Mouse (Mus musculus) frontal cortex, postnatal 36 days (tissue): Measurements from ENCODE around the gene Tmem252.
A peak's percentile ranks its signal among the peaks of the same experiment; 100 is the strongest.
"Not testable (repeated sequence)": the region's sequence is repeated elsewhere in the genome, so short reads cannot be mapped to it uniquely, and the experiment has no call there.

ENCODE experiments used
- DNase-seq, 2 experiments: peaks; one replicate each; pipeline ENCODE4 v3.0.0; 2022; ENCODE audit warnings: low spot score in 2 of 2

Tmem252 gene

DNA sequence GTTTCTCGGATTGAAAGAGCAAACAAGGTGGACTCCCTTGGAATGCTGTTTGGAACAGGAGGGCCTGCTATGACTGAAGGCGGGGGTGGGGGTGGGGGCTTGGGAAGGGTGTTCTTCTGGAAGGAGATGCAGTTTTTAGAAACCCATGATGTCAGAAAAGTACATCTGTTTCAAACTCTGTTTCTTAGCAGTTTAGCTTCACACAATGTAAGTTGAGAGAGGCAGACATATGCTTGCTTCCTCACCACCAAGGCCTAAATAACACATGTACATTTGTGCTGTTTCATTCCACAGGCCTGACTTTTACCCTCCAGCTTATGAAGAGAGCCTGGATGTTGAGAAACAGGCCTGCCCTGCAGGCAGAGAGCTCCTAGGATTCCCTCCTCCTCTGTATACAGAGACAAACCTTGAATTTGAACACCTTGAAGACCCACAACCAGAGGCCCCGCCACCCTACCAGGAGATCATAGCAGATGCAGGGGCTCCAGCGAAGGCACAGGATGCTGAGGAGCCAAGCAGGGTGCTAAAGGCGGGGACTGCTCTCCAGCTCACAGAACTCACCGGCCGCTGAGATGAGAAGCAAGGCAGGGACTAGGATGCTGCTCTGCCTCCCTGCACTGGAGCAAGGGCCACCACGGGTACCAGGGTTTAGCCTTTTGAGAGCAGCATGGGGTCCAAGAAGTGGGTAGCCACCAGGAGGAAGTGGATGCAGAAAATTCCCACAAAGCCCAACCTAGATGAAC lies 3.6 kb downstream of the Tmem252 start:
- peak; percentile 28 to 42 for DNase-seq

DNA sequence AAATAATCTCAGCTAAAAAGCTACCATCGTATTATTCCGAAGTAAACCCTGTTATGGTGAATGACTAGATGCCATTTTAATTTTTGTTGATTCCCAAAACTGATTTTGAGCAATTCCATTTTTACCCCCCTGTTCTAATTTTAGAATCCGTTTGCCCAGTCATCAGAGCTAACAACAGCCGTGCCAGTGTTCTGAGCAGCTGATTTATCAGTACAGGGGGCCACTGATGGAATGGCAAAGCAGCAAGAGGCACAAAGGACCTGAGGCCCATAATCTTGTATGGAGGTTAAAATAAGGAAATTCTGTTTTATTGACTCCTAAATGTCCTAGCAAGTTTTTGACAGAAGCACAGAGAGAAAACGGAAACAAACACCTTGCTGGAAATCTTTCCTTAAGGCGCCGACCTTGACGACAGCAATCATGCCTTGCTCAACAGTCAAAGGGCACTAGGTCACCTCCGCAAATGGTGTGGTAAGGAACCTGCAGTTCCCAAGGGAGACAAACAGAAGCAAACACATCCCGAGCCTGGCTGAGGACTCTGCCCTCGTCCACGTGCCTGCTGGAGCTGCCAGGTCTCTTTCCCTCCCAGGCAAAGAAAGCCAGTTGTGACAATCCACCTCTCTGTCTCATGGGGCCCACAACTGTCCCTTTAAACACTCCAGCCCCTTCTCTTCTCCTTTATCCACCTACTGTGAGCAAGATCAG lies 9.4 kb downstream of the Tmem252 start:
- DNase-seq = no peak

DNA sequence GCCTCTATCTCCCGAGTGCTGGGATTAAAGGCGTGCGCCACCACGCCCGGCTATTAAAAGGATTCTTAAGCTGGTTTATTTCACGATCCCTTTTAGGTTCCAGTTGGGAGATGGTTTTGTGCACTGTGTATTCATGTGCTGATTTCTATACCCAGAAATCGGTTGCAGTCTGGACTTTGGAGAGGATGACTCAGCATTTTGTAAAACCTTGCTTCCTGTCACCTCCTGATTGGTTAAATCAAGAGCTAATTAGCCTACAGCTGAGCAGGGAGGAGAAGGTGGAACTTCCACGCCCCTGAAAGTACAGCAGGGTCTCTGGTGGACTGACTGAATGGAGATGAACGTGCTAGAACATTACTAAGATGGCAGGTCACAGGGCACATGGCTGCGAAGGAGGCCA lies 12.6 kb downstream of the Tmem252 start:
- no peak for DNase-seq

DNA sequence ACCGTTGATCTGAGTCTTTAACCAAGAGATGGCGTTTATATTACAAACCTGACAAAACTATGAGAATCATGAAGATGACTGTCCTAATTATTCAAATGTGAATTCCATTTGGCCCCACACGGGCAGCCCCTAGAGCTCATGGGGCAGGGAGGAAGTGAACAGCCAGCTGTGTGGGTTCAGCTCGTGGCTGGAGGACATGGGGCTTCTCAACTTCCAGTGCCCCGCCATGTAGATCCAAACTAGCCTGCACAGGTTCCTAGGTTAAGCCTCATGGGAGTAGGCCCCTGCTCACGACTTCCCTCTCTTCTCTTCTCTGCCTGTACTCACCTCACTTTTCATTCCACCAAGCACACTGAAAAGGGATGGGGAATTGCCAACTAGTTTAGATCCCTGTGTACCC lies 14.5 kb downstream of the Tmem252 start:
- DNase-seq = no peak

DNA sequence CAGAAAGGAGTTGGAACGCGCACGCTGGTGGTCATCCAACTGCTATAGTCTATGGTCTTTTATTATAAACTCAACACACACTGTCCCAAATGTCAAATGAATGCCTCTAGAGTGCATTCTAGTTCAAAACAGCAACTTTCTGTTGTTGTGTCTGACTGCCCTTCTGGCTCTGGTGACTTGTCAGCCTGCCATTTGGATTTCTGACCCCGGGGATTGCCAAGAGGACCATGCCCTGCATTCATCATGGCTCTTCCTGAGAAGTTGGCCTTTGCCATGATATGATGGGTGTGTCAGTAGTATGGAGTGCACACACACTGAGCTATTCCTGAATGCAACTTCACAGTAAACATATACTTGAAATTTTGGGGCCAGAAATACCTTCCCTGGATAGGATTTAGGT lies 15.7 kb downstream of the Tmem252 start:
- no peak for DNase-seq

DNA sequence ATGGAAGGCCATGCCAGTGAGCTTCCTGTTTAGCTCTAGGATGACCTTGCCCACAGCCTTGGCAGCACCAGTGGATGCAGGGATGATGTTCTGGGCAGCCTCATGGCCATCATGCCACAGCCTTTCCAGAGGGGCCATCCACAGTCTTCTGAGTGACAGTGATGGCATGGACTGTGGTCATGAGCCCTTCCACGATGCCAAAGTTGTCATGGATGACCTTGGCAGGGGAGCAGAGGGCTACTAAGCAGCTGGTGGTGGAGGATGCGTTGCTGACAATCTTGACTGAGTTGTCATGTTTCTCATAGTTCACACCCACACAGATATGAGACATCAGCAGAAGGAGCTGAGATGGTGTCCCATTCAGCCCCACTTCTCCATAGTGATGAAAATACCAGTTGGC lies 18.9 kb downstream of the Tmem252 start:
- DNase-seq = no peak

DNA sequence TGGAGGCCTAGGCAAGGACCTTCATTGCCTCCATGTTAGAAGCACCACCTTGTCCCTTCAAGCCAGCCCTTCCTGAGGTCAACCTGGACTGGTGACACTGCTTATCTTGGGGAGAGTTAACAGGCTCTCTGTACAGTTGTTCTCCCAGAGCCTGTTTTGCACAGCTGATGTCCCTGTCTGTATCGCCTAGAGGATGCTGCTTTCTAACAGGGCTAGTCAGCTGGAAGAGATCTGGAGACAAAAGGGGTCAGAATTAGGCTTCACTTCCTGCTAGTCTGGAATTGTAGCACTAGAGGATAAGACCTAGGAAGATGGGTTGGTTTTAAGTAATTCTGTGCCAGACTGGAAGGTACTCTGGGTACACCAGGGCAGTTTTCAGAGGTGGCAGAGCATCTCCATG lies 24.1 kb downstream of the Tmem252 start:
- DNase-seq = no peak

DNA sequence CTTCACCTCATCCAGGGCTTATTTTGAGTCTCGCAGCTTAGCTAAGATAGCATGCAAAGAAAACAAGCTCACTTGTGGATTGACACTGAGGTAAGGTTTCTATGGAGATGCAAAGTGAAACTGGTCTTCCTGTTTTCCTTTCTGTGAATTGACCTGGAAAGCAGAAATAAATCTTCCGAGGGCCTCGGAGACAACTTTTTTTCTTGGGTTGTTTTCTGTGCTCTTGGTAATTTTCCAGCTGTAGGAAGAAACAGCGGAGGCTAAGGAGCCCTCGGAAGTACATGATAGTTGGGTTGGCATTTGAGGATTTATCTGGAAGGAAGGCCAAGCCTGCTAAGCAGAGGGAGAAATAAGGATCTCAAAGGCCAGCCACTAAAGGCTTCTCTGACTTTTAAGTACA lies 24.8 kb downstream of the Tmem252 start:
- DNase-seq = no peak

DNA sequence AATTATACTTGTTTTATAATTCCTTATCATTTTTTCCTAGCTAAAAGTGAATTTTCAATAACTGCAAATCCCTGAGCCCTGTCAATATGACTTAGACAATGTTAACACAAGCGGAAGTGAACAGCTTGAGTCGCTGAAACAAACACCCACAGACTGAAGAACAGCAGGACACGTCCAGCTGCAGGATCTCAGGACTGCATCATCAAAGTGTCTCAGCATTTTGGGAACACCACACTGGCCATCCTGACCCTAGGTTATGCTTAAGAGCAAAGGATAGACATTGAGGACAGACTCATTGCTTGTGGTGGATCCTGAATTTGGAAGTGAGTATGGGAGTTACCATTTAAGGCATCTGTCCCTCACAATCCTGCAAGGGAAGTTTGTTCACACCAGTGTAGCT lies 25.4 kb downstream of the Tmem252 start:
- no peak for DNase-seq

DNA sequence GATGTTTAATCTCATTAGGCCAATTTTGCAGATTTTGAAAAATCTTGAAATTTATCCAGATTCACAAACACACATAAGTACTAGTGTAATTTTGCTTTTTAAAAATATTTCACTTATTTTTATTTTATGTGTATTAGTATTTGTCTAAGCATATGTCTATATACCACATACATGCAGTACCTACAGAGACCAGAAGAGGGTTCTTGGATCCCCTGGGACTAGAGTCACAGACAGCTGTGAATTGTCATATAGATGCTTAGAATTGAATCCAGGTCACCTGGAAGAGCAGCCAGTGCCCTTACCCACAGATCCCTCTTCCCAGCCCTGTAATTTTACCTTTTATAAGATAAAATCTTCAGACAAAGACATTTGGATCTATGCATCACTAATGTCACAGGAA lies 26.1 kb downstream of the Tmem252 start:
- no peak for DNase-seq

DNA sequence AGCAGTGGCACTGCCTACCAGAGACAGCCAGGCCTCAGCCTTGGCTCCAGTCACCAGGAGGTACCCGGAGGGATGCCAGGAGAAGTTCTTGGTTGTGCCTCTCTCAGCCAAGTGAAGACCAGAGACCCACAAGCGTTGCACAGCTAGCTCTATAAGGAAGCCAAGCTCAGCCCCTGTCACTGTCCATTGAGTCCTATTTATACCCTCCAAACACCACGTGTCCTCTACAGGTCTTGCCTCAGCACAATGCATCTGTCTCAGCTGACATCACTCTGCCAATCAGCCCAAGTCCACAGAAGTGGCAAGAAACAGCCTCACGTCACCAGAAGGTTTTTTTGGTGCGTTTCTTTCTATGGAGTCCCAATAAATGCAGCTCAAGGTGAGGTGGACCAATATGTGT lies 26.9 kb downstream of the Tmem252 start:
- DNase-seq = no peak

DNA sequence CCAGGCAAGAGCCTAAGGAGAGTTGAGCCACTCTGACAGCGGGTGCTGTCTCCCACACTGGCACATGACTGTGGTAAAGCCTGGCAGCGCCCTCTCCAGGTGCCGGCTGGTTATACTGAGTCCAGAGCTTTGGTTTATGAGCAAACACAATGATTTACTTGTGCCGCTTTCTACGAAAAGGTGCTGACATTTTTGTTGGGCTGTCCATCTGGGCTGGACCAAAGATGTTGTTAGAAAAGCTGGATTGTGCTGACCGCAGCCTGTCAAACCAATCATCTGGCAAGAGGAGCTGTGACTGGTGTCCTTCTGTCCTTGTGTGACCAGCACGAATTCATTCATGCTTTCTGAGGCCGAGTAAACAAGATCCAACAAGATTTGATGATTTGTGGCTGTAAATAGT lies 27.9 kb downstream of the Tmem252 start:
- DNase-seq = no peak

DNA sequence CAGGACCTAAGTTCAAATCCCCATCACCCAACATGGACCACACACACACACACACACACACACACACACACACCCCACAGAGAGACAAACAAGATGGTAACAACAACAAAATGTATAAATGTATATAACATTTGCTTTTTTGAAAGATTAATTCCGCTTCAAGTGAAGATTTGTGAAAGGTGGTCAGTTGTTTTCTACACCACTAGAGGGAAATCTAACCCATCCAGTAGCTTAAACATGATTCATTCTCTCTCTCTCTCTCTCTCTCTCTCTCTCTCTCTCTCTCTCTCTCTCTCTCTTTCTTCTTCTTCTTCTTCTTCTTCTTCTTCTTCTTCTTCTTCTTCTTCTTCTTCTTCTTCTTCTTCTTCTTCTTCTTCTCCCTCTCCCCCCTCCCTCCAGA lies 29.4 kb downstream of the Tmem252 start:
- not testable (repeated sequence) for DNase-seq

DNA sequence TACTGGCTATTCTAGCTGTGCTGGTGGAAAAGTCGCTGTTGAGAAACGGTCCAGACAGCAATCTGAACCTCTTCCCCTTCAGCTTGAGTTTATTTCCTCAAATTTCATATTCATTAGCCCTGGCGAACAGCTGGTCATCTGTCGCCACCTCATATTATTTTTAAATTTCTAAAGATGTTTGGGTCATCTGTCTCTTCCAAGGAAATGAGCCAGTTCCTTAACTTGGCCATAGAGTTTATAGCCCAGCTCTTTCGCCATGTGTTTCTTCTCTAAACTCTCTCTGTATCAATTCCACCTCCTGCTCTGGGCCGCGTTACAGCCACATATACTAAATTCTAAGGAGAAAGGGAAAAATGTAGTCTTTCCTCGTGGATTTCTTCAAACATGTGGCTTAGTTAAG lies 29.9 kb downstream of the Tmem252 start:
- DNase-seq = no peak

DNA sequence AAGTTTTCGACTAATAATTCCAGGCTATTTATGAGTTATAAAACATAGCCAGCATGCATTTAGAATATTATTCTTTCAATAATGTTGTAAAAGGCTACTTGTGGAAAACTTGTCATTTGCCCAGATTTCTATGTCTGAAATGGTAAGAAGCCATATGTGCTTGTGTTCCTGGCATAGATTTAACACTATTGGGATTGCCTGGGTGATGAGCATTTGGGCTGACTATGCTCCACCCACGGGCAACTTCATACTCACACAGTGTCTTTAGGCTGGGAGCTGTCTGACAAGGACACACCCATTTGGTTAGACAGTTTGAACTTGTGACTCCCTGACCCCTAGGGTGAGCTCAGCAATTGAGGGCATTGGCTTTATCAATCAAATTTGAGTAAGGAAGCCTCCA lies 30.5 kb downstream of the Tmem252 start:
- DNase-seq = peak in 1 of 2 experiments; percentile 37

DNA sequence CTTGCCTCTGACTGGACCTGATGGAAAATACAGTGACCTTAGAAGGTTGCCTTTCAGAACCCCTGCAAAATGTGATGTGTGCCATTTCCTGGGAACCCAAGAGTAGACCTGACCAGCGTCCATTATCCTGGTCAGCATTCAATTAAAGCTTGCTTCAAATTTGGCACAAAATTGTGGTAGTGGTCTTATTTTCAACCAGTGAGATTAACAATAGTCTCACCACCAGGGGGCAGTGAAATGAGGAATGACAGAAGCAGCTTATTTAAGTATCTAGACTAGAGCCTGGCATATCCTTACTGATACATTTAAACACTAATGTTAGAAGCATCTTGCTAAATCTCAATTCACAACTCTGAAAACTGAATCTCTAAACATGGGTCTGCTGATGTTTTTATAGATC lies 31.6 kb downstream of the Tmem252 start:
- no peak for DNase-seq

DNA sequence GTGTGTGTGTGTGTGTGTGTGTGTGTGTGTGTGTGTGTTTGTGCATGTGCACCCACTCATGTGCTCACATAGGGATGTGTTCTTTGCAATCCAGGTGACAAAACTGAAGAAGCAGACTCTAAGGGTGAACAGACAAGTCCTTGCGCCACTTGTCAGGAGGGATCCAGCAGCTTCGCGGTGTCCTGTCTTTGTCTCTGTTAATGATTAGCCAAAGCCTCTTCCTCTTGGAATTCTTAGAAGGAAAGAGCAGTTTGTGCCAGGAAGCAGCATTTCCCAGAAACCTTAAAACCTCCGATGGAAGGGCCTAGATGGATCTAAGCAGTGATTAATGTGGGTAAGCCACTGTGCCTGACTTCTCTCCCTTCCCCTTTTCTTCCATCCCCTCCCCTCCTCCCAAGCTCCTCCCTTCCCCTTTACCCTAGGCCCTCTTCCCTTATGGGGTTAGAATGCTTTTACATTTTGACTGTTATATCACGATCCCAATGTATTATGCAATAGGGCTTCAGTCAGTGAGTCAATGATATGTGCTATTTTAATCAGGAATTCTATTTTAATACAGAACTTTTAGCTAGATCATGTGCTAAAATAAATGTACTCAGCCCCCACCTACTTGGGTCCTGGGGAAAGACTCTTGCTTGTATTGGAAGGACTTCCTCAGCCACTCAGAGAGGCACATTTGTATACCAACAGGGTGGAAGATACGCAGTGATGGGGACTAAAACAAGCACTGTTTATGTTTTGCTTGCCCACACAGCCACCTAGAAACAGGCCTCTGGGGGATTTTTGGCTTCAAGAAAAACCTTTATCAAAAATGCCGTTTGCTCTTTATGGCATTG lies 33.5 kb downstream of the Tmem252 start:
- no peak for DNase-seq

DNA sequence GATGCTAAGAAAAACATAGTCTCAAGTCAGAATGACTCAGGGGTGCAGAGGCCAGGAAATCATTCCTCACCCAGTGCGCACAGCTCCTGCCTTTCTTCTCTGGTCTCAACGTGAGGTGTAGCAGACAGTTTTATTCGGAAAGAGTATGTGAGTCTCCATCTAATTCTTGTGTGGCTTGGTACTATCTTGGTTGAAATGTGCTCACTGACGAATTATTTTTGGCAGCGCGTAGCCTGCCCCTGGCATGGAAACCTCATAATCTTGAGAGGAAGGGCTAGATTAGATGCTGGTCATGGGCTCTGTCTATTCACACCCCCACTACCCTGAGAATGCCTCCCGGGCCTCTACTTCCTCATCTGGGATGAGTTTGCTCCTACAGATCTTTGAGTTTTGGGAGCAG lies 34.2 kb downstream of the Tmem252 start:
- DNase-seq = no peak

DNA sequence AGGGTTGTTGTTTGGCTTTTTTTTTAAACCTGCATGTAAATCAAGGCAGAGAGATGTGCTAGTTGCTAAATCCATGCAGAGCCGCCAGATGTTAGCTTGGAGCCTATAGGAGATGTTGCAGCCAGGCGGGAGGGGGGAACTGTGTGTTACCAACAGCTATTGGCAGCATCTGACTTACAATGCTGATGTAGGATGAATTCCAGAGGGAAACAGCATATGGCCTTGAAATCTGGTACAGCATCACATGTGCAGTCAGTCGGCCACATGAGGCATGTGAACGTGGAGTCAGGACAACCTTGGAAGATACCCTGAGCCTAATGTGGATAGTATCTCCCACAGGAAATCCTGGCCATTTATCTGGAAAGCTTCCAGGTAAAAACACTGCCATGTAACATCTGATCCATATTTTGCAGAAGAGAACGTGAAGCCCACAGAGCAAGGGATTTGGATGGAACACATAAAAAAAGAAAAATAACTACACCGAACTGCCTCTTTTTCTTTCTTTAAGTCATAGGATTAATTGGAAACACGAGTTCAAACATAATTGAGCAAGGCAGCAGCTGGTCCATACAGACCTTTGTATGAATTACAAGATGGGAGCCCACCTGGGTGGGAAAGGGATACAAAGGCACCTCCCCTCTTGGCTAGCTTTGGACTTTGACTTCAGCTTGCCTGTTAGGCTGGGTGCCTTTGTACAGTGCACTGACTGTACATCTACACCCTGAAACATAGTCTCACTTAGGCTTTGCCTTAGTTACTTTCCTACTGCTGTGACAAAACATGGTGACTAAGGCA lies 42.7 kb downstream of the Tmem252 start:
- peak; percentile 31 to 78 for DNase-seq

DNA sequence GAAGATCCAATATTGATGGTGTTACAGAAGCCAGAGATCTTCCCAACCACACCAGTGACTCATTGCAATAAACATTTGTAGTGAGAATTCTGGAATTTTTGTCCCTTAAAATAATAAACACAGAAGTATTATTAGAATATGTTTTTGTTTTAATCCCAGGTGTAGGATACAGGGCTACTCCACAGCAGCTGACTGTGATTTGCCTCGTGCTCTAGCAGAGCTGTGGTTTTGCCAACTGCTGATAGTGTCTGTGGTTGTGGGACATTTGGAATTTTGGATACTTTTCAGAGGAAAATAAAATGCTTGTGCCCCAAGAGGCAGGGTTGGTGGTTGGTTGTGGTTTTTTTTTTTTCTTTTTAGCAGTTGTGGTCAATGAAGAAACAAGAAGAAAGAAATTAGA lies 44.2 kb downstream of the Tmem252 start:
- no peak for DNase-seq

DNA sequence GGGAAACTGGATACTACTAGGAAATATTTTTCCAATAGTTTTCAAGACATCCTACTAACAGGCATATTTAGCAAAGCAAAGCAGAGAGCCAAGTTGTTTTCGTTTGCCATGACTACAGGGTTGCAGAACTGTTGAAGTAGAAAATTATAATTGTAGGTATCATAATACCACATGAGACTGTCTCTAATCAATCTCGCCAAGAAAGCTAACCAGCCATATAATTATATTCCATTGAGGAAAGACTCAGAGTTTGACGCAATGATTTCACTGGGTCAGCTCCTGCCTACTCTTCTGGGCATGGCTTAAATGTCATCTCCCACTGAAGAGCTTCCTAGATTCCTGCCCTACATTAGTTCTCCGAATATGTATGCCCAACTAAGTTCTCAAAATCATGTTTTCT lies 45.7 kb downstream of the Tmem252 start:
- no peak for DNase-seq

DNA sequence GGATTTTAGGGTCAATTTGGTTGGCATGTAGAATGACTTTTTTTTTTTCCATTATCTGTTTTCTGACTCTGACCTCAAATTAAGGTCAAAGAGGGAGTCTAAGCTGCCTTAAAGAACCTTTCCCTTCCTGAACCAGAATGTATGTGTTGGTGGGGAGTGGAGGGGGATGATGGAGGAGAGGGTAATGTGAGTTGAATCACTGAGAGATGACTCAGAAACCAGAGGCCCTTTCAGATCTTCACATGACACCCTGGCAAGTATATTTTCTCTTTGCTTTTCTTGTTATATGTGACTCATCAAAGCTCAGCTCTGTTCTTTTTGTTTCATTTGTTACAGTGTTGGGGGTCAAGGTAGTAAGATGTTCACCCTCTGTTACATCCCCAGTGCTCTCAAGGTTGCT lies 46.6 kb downstream of the Tmem252 start:
- DNase-seq = no peak
